Mouse (Mus musculus): ENCODE measurements around the gene Dok7.
A peak's percentile ranks its signal among the peaks of the same experiment; 100 is the strongest.

Dok7 gene

GRCm38 (mm10) chr5:35056604-35057432 is at the start of gene Dok7:
Gene Dok7 (plus strand): TSS chr5:35056766.
- peak; percentile 44 for DNase-seq (ENCODE audit: low spot score)

GRCm38 (mm10) chr5:35009163-35009562 is 47.4 kb upstream of the Dok7 start:
- DNase-seq (ENCODE audit: low spot score), result no peak

GRCm38 (mm10) chr5:35010656-35011055 is 45.9 kb upstream of the Dok7 start:
- no peak for DNase-seq (ENCODE audit: low spot score)

- no peak for DNase-seq (ENCODE audit: low spot score)
Measured at GRCm38 (mm10) chr5:35011156-35011923, 45.2 kb upstream of the Dok7 start.

GRCm38 (mm10) chr5:35014036-35014435 is 42.5 kb upstream of the Dok7 start:
- DNase-seq (ENCODE audit: low spot score), result no peak

GRCm38 (mm10) chr5:35019673-35020300 is 36.8 kb upstream of the Dok7 start:
- DNase-seq (ENCODE audit: low spot score), result peak; percentile 36

GRCm38 (mm10) chr5:35020410-35021241 is 35.9 kb upstream of the Dok7 start:
- DNase-seq (ENCODE audit: low spot score), result no peak

- peak; percentile 54 for DNase-seq (ENCODE audit: low spot score)
Measured at GRCm38 (mm10) chr5:35024975-35025374, 31.6 kb upstream of the Dok7 start.

- no peak for DNase-seq (ENCODE audit: low spot score)
Measured at GRCm38 (mm10) chr5:35029303-35029702, 27.3 kb upstream of the Dok7 start.

- no peak for DNase-seq (ENCODE audit: low spot score)
Measured at GRCm38 (mm10) chr5:35029755-35030154, 26.8 kb upstream of the Dok7 start.

- DNase-seq (ENCODE audit: low spot score), result peak; percentile 25
Measured at GRCm38 (mm10) chr5:35033068-35033467, 23.5 kb upstream of the Dok7 start.

- DNase-seq (ENCODE audit: low spot score), result no peak
Measured at GRCm38 (mm10) chr5:35033619-35034018, 22.9 kb upstream of the Dok7 start.

- no peak for DNase-seq (ENCODE audit: low spot score)
Measured at GRCm38 (mm10) chr5:35035141-35035540, 21.4 kb upstream of the Dok7 start.

GRCm38 (mm10) chr5:35035795-35036194 is 20.8 kb upstream of the Dok7 start:
- no peak for DNase-seq (ENCODE audit: low spot score)

- DNase-seq (ENCODE audit: low spot score), result no peak
Measured at GRCm38 (mm10) chr5:35037438-35037837, 19.1 kb upstream of the Dok7 start.

GRCm38 (mm10) chr5:35041268-35041829 is 15.2 kb upstream of the Dok7 start, which contains the start of gene Hgfac:
Gene Hgfac (plus strand): TSS chr5:35041509.
- no peak for DNase-seq (ENCODE audit: low spot score)

GRCm38 (mm10) chr5:35042431-35043109 is 14.0 kb upstream of the Dok7 start:
- DNase-seq (ENCODE audit: low spot score), result no peak

GRCm38 (mm10) chr5:35043110-35043451 is 13.5 kb upstream of the Dok7 start:
- DNase-seq (ENCODE audit: low spot score), result peak; percentile 88

GRCm38 (mm10) chr5:35050541-35050940 is 6.0 kb upstream of the Dok7 start:
- no peak for DNase-seq (ENCODE audit: low spot score)

GRCm38 (mm10) chr5:35054628-35055027 is 1.9 kb upstream of the Dok7 start:
- DNase-seq (ENCODE audit: low spot score), result no peak

GRCm38 (mm10) chr5:35055076-35055475 is 1.5 kb upstream of the Dok7 start:
- DNase-seq (ENCODE audit: low spot score), result peak; percentile 72
